Mouse (Mus musculus) CD4-positive, CD25-positive, alpha-beta regulatory T cell, adult 2 months (primary cell): ENCODE measurements around the gene Gm5624.
"Not testable (repeated sequence)": the region's sequence is repeated elsewhere in the genome, so short reads cannot be mapped to it uniquely, and the experiment has no call there.

Source experiments
- DNase-seq: peaks from one replicate; pipeline ENCODE4 v3.0.0-alpha.2; 2012; ENCODE audit warnings: low read depth, low spot score

The Gm5624 gene

GRCm38 (mm10) chr14:44627737-44628136 lies at the start of gene Gm5624:
Gm5624 (minus strand) TSS chr14:44627938.
- DNase-seq, result not testable (repeated sequence)

- not testable (repeated sequence) for DNase-seq
Measured at GRCm38 (mm10) chr14:44591765-44592164, 36.0 kb downstream of the Gm5624 start.

GRCm38 (mm10) chr14:44582853-44583252 lies 44.9 kb downstream of the Gm5624 start, which contains the start of gene Gm8247:
Gm8247 (plus strand) TSS chr14:44583153.
- DNase-seq, result not testable (repeated sequence)

- DNase-seq, result not testable (repeated sequence)
Measured at GRCm38 (mm10) chr14:44547961-44548360, 79.8 kb downstream of the Gm5624 start.

- not testable (repeated sequence) for DNase-seq
Measured at GRCm38 (mm10) chr14:44517976-44518375, 109.8 kb downstream of the Gm5624 start, which contains the start of gene Gm17093. Gm17093 (plus strand) TSS chr14:44518276.
